Mouse (Mus musculus): ENCODE results near the gene Ptpn11. TPM values are rescaled to one million over a fixed set of nuclear protein-coding genes. Genes with fewer than 3 reads are reported as not detected.

Gene Ptpn11
- polyA plus RNA-seq, 1 experiment from 2014 or later = 32.1 TPM

DNA sequence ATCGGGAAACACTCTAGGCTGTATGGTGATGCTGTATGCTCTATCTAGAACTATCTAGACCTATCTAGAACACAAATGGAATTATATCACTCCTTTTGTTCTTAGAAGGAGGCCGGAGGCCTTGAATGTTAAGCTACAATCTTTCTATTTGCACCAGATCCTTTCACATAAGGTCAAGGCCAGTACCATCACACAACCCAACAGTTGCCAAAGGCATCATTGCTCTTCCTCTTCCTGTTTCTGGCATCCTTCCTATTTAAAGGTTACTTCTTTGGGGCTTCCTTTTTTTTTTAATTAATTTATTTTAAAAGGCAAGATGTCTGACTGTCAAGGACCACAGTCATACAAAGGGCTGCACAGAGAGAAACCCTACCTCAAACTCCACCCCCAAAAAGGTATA, 6.1 kb upstream of the Ptpn11 start:
- Histone ChIP-seq H3K9ac (ENCODE audit: low read length) (no peak overlapping the region), H3K4me1 (ENCODE audit: control insufficient read depth, insufficient read depth, low read length) (no peaks in the 10 kb centered on the region), H3K27me3 (replicated peaks; ENCODE audit: control insufficient read depth, insufficient read depth, low read length) (no peaks in the 10 kb centered on the region), H3K27ac (ENCODE audit: low read depth, low read length) (no peak overlapping the region), H3K4me2 (ENCODE audit: low read length) (no peak overlapping the region), H3K9me3 (replicated peaks; ENCODE audit: control insufficient read depth, low read length) (no peaks in the 10 kb centered on the region), H3K4me3 (ENCODE audit: low read depth, low read length) (no peak overlapping the region), H3K36me3 (ENCODE audit: control insufficient read depth, insufficient read depth, low read length) (no peaks in the 10 kb centered on the region)
- no peak for DNase-seq (ENCODE audit: low spot score)
- no peak for ATAC-seq
- WGBS = 80% methylated on average over 2 of the region's 2 CpGs

DNA sequence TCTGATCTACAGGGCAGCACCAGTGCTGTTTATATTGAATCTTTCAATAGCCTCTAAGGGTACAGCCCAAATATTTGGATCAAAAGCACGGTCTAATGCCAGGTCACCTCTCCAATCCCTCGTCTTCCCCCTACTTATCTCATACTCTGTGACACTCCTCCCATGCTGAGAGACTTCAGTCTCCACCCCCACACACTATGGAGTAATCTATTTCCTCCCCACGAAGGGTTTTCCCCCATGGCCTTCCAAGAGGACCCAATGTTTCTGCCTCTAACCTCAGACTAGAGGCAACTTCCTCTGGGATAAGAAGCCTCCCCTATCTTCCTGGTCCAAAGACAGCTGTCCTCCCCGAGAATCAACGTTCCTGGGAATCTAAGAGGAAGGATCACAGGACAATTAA, 5.6 kb upstream of the Ptpn11 start:
- Histone ChIP-seq H3K4me1 (ENCODE audit: control insufficient read depth, insufficient read depth, low read length) (no peaks in the 10 kb centered on the region), H3K27me3 (replicated peaks; ENCODE audit: control insufficient read depth, insufficient read depth, low read length) (no peaks in the 10 kb centered on the region), H3K9me3 (replicated peaks; ENCODE audit: control insufficient read depth, low read length) (no peaks in the 10 kb centered on the region), H3K4me3 (ENCODE audit: low read depth, low read length) (no peak overlapping the region), H3K27ac (ENCODE audit: low read depth, low read length) (no peak overlapping the region), H3K36me3 (ENCODE audit: control insufficient read depth, insufficient read depth, low read length) (no peaks in the 10 kb centered on the region), H3K4me2 (ENCODE audit: low read length) (no peak overlapping the region), H3K9ac (ENCODE audit: low read length) (no peak overlapping the region)
- DNase-seq (ENCODE audit: low spot score) (no peak), ATAC-seq (no peak)
- WGBS = 55% methylated on average over 5 of the region's 5 CpGs

DNA sequence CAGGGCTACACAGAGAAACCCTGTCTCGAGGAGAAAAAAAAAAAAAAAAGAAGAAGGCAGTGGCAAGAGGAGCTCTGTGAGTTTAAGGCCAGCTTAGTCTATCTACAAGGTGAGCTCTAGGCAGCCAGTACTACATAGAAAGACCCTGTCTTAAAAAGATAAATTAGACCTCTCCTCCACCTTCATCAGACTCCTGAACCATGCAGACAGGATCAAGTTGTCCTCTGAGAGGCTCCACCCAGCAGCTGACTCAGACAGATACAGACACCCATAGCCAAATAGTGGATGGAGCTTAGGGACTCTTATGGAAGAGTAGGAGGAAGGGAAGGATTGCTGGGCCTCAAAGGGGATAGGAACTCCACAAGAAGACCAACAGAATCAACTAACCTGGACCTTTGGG, 3.0 kb upstream of the Ptpn11 start:
- no peaks in the 10 kb centered on the region for H3K36me3 ChIP-seq (ENCODE audit: control insufficient read depth, insufficient read depth, low read length)
- WGBS = 7% methylated on average over 1 of the region's 1 CpGs
- ATAC-seq = no peak

DNA sequence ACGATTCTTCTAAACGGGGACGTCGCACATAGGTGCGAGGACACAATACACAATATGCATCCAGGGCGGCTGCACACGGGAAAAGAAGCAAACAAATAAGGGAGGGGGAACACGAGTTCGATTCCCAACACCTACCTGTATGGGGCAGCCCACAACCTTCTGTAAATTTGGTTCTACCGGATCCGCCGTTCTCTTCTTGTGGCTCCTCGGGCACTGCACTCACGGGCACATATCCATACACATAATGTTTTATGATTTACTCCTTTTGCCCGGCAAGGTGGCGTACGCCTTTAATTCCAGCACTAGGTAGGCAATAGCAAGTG, 348 bp upstream of the Ptpn11 start:
- Histone ChIP-seq H3K27ac (ENCODE audit: low read depth, low read length) (peak overlapping the region; percentile 71), H3K4me2 (ENCODE audit: low read length) (peak overlapping the region; percentile 84), H3K9me3 (replicated peaks; ENCODE audit: control insufficient read depth, low read length) (no peaks in the 10 kb centered on the region), H3K27me3 (replicated peaks; ENCODE audit: control insufficient read depth, insufficient read depth, low read length) (no peaks in the 10 kb centered on the region), H3K9ac (ENCODE audit: low read length) (peak overlapping the region; percentile 91), H3K4me3 (ENCODE audit: low read depth, low read length) (peak overlapping the region; percentile 93), H3K36me3 (ENCODE audit: control insufficient read depth, insufficient read depth, low read length) (no peaks in the 10 kb centered on the region), H3K4me1 (ENCODE audit: control insufficient read depth, insufficient read depth, low read length) (peaks cover 11% of the 10 kb centered on the region)
- ATAC-seq (peak; percentile 63), DNase-seq (ENCODE audit: low spot score) (no peak)
- WGBS = 11% methylated on average over 17 of the region's 17 CpGs

More for the DNA sequence above, 3.0 kb upstream of the Ptpn11 start:
- no peak for DNase-seq (ENCODE audit: low spot score)
- H3K4me1 ChIP-seq (ENCODE audit: control insufficient read depth, insufficient read depth, low read length) = peaks cover 7% of the 10 kb centered on the region
- no peak overlapping the region for H3K27ac ChIP-seq (ENCODE audit: low read depth, low read length)
- no peaks in the 10 kb centered on the region for H3K27me3 ChIP-seq (replicated peaks; ENCODE audit: control insufficient read depth, insufficient read depth, low read length)
- H3K9me3 ChIP-seq (replicated peaks; ENCODE audit: control insufficient read depth, low read length) = no peaks in the 10 kb centered on the region
- no peak overlapping the region for H3K4me3 ChIP-seq (ENCODE audit: low read depth, low read length)
- no peak overlapping the region for H3K9ac ChIP-seq (ENCODE audit: low read length)
- H3K4me2 ChIP-seq (ENCODE audit: low read length) = no peak overlapping the region

DNA sequence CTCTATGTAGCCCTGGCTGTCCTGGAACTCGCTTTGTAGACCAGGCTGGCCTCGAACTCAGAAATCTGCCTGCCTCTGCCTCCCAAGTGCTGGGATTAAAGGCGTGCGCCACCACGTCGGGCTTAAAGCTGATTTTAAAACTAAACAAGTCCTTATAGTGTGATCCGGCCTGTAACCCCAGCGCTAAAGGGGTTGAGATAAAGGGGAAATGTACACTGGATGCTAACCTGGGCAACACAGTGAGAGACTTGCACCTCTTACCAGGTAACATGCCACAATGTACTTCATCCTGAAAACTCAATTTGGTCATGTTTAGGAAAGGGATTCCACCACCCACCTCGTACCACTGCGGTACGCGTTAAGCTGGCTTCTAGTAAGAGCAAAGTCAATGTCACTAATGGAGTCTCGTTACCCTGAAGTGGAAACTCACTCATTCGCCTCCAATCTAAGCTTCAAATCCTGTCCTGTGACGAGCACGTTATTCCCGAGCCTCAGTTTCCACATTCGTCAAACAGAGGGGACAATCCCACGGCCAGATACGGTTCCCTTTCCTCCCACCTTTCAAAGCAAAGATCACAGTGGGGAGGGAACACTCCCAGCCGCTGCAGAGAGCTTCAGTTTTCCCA, 874 bp downstream of the Ptpn11 start:
- peaks cover 11% of the 10 kb centered on the region for H3K4me1 ChIP-seq (ENCODE audit: control insufficient read depth, insufficient read depth, low read length)
- no peak for ATAC-seq

DNA sequence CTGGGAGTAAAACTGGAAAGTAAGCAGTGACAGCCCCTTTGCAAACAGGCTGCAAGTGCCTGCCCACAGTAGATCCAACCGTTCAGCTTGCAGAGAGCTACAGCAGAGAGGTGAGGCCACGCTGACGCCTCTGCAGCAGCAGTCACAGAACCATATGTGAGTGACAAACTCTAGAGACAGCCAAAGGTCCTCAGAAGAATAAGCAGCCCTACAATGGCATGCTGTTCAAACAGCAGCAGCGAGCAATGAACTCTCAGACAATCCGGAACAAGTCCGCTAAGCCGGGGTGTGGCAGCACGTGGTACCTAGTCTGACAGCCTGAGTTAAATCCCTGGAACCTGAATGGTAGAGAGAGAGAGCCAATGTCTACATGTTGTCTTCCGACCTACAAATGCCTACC, 2.0 kb downstream of the Ptpn11 start:
- peaks cover 15% of the 10 kb centered on the region for H3K4me1 ChIP-seq (ENCODE audit: control insufficient read depth, insufficient read depth, low read length)

More for the DNA sequence above, 874 bp downstream of the Ptpn11 start:
- Histone ChIP-seq H3K9ac (ENCODE audit: low read length) (peak overlapping the region; percentile 91), H3K9me3 (replicated peaks; ENCODE audit: control insufficient read depth, low read length) (no peaks in the 10 kb centered on the region), H3K27ac (ENCODE audit: low read depth, low read length) (peak overlapping the region; percentile 71; the same call in 1 of the 2 replicates), H3K27me3 (replicated peaks; ENCODE audit: control insufficient read depth, insufficient read depth, low read length) (no peaks in the 10 kb centered on the region), H3K4me2 (ENCODE audit: low read length) (peak overlapping the region; percentile 84), H3K36me3 (ENCODE audit: control insufficient read depth, insufficient read depth, low read length) (no peaks in the 10 kb centered on the region), H3K4me3 (ENCODE audit: low read depth, low read length) (peak overlapping the region; percentile 93)
- no peak for DNase-seq (ENCODE audit: low spot score)
- 28% methylated on average over 21 of the region's 21 CpGs for WGBS

DNA sequence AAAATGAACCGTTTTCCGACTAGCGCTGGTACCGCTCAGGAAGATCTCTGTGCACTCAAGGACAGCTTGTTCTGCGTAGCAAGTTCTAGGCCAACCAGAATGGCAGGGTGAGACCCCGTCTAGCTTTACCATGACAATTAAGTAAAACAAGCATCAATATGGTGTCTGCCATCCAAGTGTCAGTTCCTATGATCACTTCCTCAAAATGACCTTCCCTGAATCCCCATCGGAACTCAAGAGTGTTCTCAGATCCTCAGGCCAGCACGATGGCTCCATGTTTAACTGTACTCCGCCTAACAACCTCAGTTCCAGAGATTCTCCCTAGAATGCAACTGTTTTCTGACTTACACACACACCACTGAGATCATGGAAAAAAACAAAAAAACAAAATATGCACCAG, 2.9 kb downstream of the Ptpn11 start:
- H3K4me1 ChIP-seq (ENCODE audit: control insufficient read depth, insufficient read depth, low read length) = peaks cover 15% of the 10 kb centered on the region
- ATAC-seq = no peak
- 93% methylated on average over 9 of the region's 9 CpGs for WGBS

More for the DNA sequence above, 2.0 kb downstream of the Ptpn11 start:
- 85% methylated on average over 9 of the region's 9 CpGs for WGBS
- no peaks in the 10 kb centered on the region for H3K9me3 ChIP-seq (replicated peaks; ENCODE audit: control insufficient read depth, low read length)
- DNase-seq (ENCODE audit: low spot score) = no peak
- H3K4me2 ChIP-seq (ENCODE audit: low read length) = no peak overlapping the region
- H3K27me3 ChIP-seq (replicated peaks; ENCODE audit: control insufficient read depth, insufficient read depth, low read length) = no peaks in the 10 kb centered on the region
- no peak for ATAC-seq
- H3K4me3 ChIP-seq (ENCODE audit: low read depth, low read length) = no peak overlapping the region
- H3K27ac ChIP-seq (ENCODE audit: low read depth, low read length) = no peak overlapping the region
- peak overlapping the region; percentile 21; the same call in 1 of the 2 replicates for H3K9ac ChIP-seq (ENCODE audit: low read length)
- no peaks in the 10 kb centered on the region for H3K36me3 ChIP-seq (ENCODE audit: control insufficient read depth, insufficient read depth, low read length)

DNA sequence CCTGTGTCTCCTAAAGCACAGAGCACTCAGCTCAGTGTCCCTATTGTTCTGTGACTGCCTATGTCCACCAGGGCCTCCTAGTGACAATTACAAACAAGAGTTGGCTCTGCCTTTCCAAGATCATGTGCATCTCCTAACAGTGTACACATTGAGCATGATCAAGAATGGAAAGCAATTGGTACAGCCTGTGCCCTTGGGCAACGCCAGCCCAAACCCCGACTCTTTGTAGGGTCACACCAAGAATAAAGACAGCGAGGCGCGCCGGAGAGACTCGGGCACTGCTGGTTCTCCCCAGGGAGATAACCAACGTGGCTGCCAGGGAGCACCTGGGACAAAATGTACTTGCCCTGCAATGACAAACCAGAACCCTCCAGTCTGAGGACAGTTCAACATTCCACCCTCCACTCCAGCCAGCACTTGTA, 3.6 kb downstream of the Ptpn11 start:
- 89% methylated on average over 8 of the region's 8 CpGs for WGBS
- no peak overlapping the region for H3K4me2 ChIP-seq (ENCODE audit: low read length)
- H3K4me3 ChIP-seq (ENCODE audit: low read depth, low read length) = no peak overlapping the region
- H3K9ac ChIP-seq (ENCODE audit: low read length) = no peak overlapping the region
- no peaks in the 10 kb centered on the region for H3K27me3 ChIP-seq (replicated peaks; ENCODE audit: control insufficient read depth, insufficient read depth, low read length)
- peaks cover 15% of the 10 kb centered on the region for H3K4me1 ChIP-seq (ENCODE audit: control insufficient read depth, insufficient read depth, low read length)
- no peak overlapping the region for H3K27ac ChIP-seq (ENCODE audit: low read depth, low read length)
- H3K9me3 ChIP-seq (replicated peaks; ENCODE audit: control insufficient read depth, low read length) = no peaks in the 10 kb centered on the region
- DNase-seq (ENCODE audit: low spot score) = no peak
- H3K36me3 ChIP-seq (ENCODE audit: control insufficient read depth, insufficient read depth, low read length) = no peaks in the 10 kb centered on the region
- ATAC-seq = no peak

More for the DNA sequence above, 2.9 kb downstream of the Ptpn11 start:
- no peak overlapping the region for H3K9ac ChIP-seq (ENCODE audit: low read length)
- no peak overlapping the region for H3K27ac ChIP-seq (ENCODE audit: low read depth, low read length)
- no peak overlapping the region for H3K4me3 ChIP-seq (ENCODE audit: low read depth, low read length)
- DNase-seq (ENCODE audit: low spot score) = no peak
- H3K9me3 ChIP-seq (replicated peaks; ENCODE audit: control insufficient read depth, low read length) = no peaks in the 10 kb centered on the region
- H3K27me3 ChIP-seq (replicated peaks; ENCODE audit: control insufficient read depth, insufficient read depth, low read length) = no peaks in the 10 kb centered on the region
- no peak overlapping the region for H3K4me2 ChIP-seq (ENCODE audit: low read length)
- H3K36me3 ChIP-seq (ENCODE audit: control insufficient read depth, insufficient read depth, low read length) = no peaks in the 10 kb centered on the region

DNA sequence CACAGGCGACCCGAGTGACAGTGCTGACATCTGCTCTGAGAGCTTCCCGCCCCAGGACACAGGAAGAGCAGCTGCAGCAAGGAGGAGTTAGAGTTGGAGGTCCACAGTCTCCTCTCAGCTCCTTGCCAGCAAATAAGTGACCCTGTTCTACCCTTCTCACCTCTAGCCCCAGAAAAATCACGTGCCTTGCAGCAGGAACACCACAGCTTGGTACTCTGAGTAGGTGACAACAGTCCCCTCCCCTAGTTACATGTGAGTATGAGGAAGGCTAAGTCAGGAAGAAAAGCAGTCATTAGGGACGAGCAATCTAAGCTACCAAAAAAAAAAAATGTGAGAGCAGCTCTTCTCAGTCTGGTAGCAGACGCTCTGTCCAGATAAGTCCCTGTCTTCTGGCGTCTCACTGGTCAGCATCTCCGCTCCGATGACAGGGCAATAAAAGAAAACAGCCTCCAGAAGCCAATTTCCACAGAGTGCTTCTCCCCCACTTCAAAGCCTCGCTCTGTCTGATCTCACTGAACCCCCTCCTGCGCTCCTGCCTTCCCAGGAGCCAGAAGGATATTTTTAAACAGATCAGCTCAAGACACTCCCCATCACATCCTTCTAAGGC, 6.1 kb downstream of the Ptpn11 start:
- Histone ChIP-seq H3K9me3 (replicated peaks; ENCODE audit: control insufficient read depth, low read length) (no peaks in the 10 kb centered on the region), H3K4me3 (ENCODE audit: low read depth, low read length) (no peak overlapping the region), H3K27ac (ENCODE audit: low read depth, low read length) (peak overlapping the region; percentile 36; the same call in 1 of the 2 replicates), H3K36me3 (ENCODE audit: control insufficient read depth, insufficient read depth, low read length) (no peaks in the 10 kb centered on the region), H3K4me1 (ENCODE audit: control insufficient read depth, insufficient read depth, low read length) (peaks cover 11% of the 10 kb centered on the region), H3K9ac (ENCODE audit: low read length) (0 out of 2 replicates have a peak overlapping the region, but pooled peaks have one; percentile 29), H3K27me3 (replicated peaks; ENCODE audit: control insufficient read depth, insufficient read depth, low read length) (no peaks in the 10 kb centered on the region), H3K4me2 (ENCODE audit: low read length) (no peak overlapping the region)
- no peak for ATAC-seq
- no peak for DNase-seq (ENCODE audit: low spot score)
- WGBS = 74% methylated on average over 11 of the region's 11 CpGs
